9 mouse cellular contexts compared by ENCODE assay signal in the genomic region with DNA sequence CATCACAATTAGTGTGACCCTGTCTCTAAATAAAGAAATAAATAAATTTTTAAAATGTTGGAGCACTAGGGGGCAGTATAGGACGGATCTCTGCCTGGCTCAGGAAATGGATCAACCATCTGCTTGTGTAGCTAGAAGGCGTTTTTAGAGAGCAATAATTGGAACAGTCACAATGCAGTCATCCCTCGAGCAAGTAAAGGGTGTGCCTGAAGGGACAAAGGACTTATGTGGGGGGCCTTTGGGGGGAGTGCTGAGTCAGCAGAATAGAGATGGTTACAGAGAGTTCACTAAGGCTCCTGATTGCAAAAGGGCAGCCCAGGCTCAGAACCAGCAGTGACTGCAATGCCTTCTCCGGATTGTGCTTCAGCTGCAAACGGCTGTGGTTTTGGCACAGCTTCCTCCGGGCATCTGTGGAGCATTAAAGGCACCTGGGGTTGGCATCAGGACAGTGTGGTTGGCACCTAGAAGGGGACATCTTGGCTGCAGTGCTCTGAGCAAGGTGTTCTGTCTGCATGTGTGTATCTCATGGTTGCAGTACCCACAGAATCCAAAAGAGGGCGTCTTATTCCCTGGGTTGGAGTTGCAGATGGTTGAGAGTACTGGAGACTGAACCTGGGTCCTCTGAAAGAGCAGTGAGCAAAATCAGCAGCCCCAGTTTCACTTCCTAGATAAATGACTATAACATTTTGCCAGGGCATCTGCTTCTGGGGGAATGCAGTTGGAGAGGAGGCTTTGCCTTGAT. TPM values are rescaled to one million over a fixed set of nuclear protein-coding genes. Genes with fewer than 3 reads are reported as not detected.
DNase-seq lines count a peak whose midpoint lies in the region; ATAC-seq lines count a peak whose summit lies in the region.
"Had no signal": no experiment of that assay in that cellular context is flagged by ENCODE, and none has a peak within 500 bp of the region (broad histone marks: within the 10 kb centered on the region; RNA-seq: fewer than 3 reads in every experiment).

No protein-coding gene starts in this region.

- DNase-seq in frontal cortex, postnatal 25 days (ENCODE audit: low spot score in 2 of 2): no peak
- DNase-seq in A20 (ENCODE audit: low read depth, low spot score): peak; percentile 63
- peak; percentile 76 for DNase-seq in c-Kit-positive CD71-positive TER-119-positive erythroid progenitor cells, embryonic 14.5 days (ENCODE audit: low spot score)
- DNase-seq in limb, embryonic 10.5 days (ENCODE audit: low spot score): no peak
- DNase-seq in adrenal gland, postnatal 4 days (ENCODE audit: low spot score in 2 of 2): no peak

- H3K27ac ChIP-seq in limb, embryonic 10.5 days: 0 out of 2 replicates have a peak overlapping the region, but pooled peaks have one; percentile 42
- H3K27ac ChIP-seq in midbrain, embryonic 15.5 days: peak overlapping the region; percentile 24; the same call in 1 of the 2 replicates

- no peaks in the 10 kb centered on the region for H3K36me3 ChIP-seq in limb, embryonic 10.5 days
- H3K36me3 ChIP-seq in midbrain, embryonic 15.5 days (replicated peaks): no peaks in the 10 kb centered on the region

- H3K9ac ChIP-seq in midbrain, embryonic 15.5 days: no peak overlapping the region

- peaks cover 12% of the 10 kb centered on the region for H3K4me1 ChIP-seq in limb, embryonic 10.5 days
- no peaks in the 10 kb centered on the region for H3K4me1 ChIP-seq in midbrain, embryonic 15.5 days

- H3K27me3 ChIP-seq in limb, embryonic 10.5 days (ENCODE audit: low read depth, poor library complexity, severe bottlenecking): no peaks in the 10 kb centered on the region
- H3K27me3 ChIP-seq in midbrain, embryonic 15.5 days (replicated peaks): no peaks in the 10 kb centered on the region

- no peaks in the 10 kb centered on the region for H3K9me3 ChIP-seq in limb, embryonic 10.5 days (replicated peaks)
- H3K9me3 ChIP-seq in midbrain, embryonic 15.5 days: no peaks in the 10 kb centered on the region
- H3K9me3 ChIP-seq: megakaryocyte, embryonic 14.5 days had no signal

- peak; percentile 67; the same call in 1 of the 2 replicates for ATAC-seq in frontal cortex, adult (ENCODE audit: low TSS enrichment)
- peak; percentile 40 for ATAC-seq in granulocyte monocyte progenitor cell, adult 5-6 weeks (replicated peaks; ENCODE audit: poor library complexity, severe bottlenecking)
- ATAC-seq in midbrain, embryonic 15.5 days (replicated peaks): no peak

- H3K4me3 ChIP-seq in limb, embryonic 10.5 days: no peak overlapping the region
- H3K4me3 ChIP-seq in midbrain, embryonic 15.5 days: no peak overlapping the region
- H3K4me3 ChIP-seq: megakaryocyte, embryonic 14.5 days had no signal

- H3K4me2 ChIP-seq in midbrain, embryonic 15.5 days: no peak overlapping the region

- 39% methylated on average over 7 of the region's 7 CpGs for WGBS in limb, embryonic 10.5 days
- 26% methylated on average over 7 of the region's 7 CpGs for WGBS in midbrain, embryonic 15.5 days

RNA-seq across cellular contexts. Expression of gene Prpsap1, which starts 7.2 kb away (rescaled TPM):
- 79.6 and 83.4 TPM in 2 replicates for total RNA-seq in granulocyte monocyte progenitor cell, adult 5-6 weeks (2014; fragmentation: Nextera tagmentation)
- 26.0 and 53.2 TPM in 2 replicates for total RNA-seq in granulocyte monocyte progenitor cell, adult 5-6 weeks (2017)
- polyA plus RNA-seq in limb, embryonic 10.5 days (2016; fragmentation: Nextera tagmentation; extraction: Ambion mirVana): 203 and 209 TPM in 2 replicates
- 199 and 200 TPM in 2 replicates for polyA plus RNA-seq in midbrain, embryonic 15.5 days (2015; fragmentation: Nextera tagmentation; extraction: Ambion mirVana)
- 100 to 1,000 TPM in 1 of 2 experiments, 10 to 100 TPM in 1; 95.7 to 103 TPM for total RNA-seq in adrenal gland, postnatal 4 days (2021)

RNA-seq across cellular contexts. Expression of gene Sphk1, which starts 29.5 kb away (rescaled TPM):
- not detected in 2 replicates for total RNA-seq in granulocyte monocyte progenitor cell, adult 5-6 weeks (2014; fragmentation: Nextera tagmentation)
- total RNA-seq in granulocyte monocyte progenitor cell, adult 5-6 weeks (2017): not detected in 2 replicates
- polyA plus RNA-seq in limb, embryonic 10.5 days (2016; fragmentation: Nextera tagmentation; extraction: Ambion mirVana): 0.30 and 0.54 TPM in 2 replicates
- 5.3 and 7.3 TPM in 2 replicates for polyA plus RNA-seq in midbrain, embryonic 15.5 days (2015; fragmentation: Nextera tagmentation; extraction: Ambion mirVana)
- 1 to 10 TPM; 5.3 to 6.0 TPM for total RNA-seq in adrenal gland, postnatal 4 days (2021)

RNA-seq across cellular contexts. Expression of gene Qrich2, which starts 35.1 kb away (rescaled TPM):
- total RNA-seq in granulocyte monocyte progenitor cell, adult 5-6 weeks (2014; fragmentation: Nextera tagmentation): not detected in 2 replicates
- not detected in 2 replicates for total RNA-seq in granulocyte monocyte progenitor cell, adult 5-6 weeks (2017)
- polyA plus RNA-seq in limb, embryonic 10.5 days (2016; fragmentation: Nextera tagmentation; extraction: Ambion mirVana): 0.36 and 0.44 TPM in 2 replicates
- polyA plus RNA-seq in midbrain, embryonic 15.5 days (2015; fragmentation: Nextera tagmentation; extraction: Ambion mirVana): not detected in 2 replicates
- under 1 TPM in 1 of 2 experiments, not detected in 1; 0.14 TPM for total RNA-seq in adrenal gland, postnatal 4 days (2021)

Comparison
In these comparisons a context has a peak if more than half of its experiments do, and no peak if none do; other contexts are left out.
1. DNase-seq: peak in A20 (single experiment) and c-Kit-positive CD71-positive TER-119-positive erythroid progenitor cells, embryonic 14.5 days (single experiment); none in frontal cortex, postnatal 25 days (0 of 2), limb, embryonic 10.5 days (single experiment) and adrenal gland, postnatal 4 days (0 of 2).
2. RNA of gene Sphk1, which starts 29.5 kb away (total RNA-seq): 5.3 to 6.0 TPM in adrenal gland, postnatal 4 days; not detected in granulocyte monocyte progenitor cell, adult 5-6 weeks; every median in the first group is over 4 times any median in the second.